Mouse (Mus musculus): ENCODE results near the gene Il10. TPM values are rescaled to one million over a fixed set of nuclear protein-coding genes. Genes with fewer than 3 reads are reported as not detected.

Gene Il10
- total RNA-seq, 2 experiments from 2014 or later: not detected

Other genes with a start within 250 kb of the Il10 start
- gene Fcamr, start 218.9 kb upstream of the Il10 start, total RNA-seq (2021): not detected
- not detected for gene Pigr, start 193.2 kb upstream of the Il10 start, total RNA-seq (2021)
- not detected for gene Fcmr, start 154.2 kb upstream of the Il10 start, total RNA-seq (2021)
- gene Il24, start 132.4 kb upstream of the Il10 start, total RNA-seq (2021): not detected
- gene Il20, start 108.4 kb upstream of the Il10 start, total RNA-seq (2021): not detected
- gene Il19, start 79.7 kb upstream of the Il10 start, total RNA-seq (2021): not detected
- 10 to 100 TPM; 32.2 to 33.8 TPM for gene Mapkapk2, start 78.0 kb downstream of the Il10 start, total RNA-seq (2021)
- gene Dyrk3, start 118.5 kb downstream of the Il10 start, total RNA-seq (2021): 10 to 100 TPM; 17.4 to 20.2 TPM
- 10 to 100 TPM; 37.0 to 38.3 TPM for gene Eif2d, start 133.3 kb downstream of the Il10 start, total RNA-seq (2021)
- gene Rassf5, start 225.4 kb downstream of the Il10 start, total RNA-seq (2021): 10 to 100 TPM; 15.9 to 17.4 TPM